Mouse (Mus musculus): ENCODE data around the gene Dcst2.

- TF ChIP-seq CTCF (IDR thresholded peaks at IDR 0.05; ENCODE audit: low read depth) (no peak), EP300 (IDR thresholded peaks at IDR 0.05; ENCODE audit: low read depth) (no peak)
These were observed 58.2 kb downstream of the Dcst2 start for GRCm38 (mm10) chr3:89419981-89420380.

All from heart, postnatal 0 days (tissue).